Mouse (Mus musculus) hindbrain, embryonic 10.5 days (tissue): ENCODE results near the gene Tgif2. TPM values are rescaled to one million over a fixed set of nuclear protein-coding genes. Genes with fewer than 3 reads are reported as not detected.
"Not testable (repeated sequence)": the region's sequence is repeated elsewhere in the genome, so short reads cannot be mapped to it uniquely, and the experiment has no call there.

Experiments
- DNase-seq: peaks from one replicate; pipeline ENCODE4 v3.0.0-alpha.2; 2017; ENCODE audit warnings: low spot score
- H3K27ac ChIP-seq: fragments of 300-500 bp; sonication (generic); 2 replicates; pipeline ENCODE4 v1.5.1; 2016; ENCODE audit warnings: mild to moderate bottlenecking, moderate library complexity
- H3K27me3 ChIP-seq: fragments of 300-500 bp; sonication (generic); 2 replicates; pipeline ENCODE4 v1.6.1; 2016; ENCODE audit warnings: mild to moderate bottlenecking; ENCODE audit not compliant: poor library complexity, insufficient read depth, severe bottlenecking
- H3K36me3 ChIP-seq: fragments of 300-500 bp; sonication (generic); 2 replicates; pipeline ENCODE4 v1.6.1; 2016; ENCODE audit warnings: mild to moderate bottlenecking, moderate library complexity
- H3K4me1 ChIP-seq: fragments of 300-500 bp; sonication (generic); replicated peaks from 2 replicates; pipeline ENCODE4 v1.6.1; 2016; ENCODE audit warnings: mild to moderate bottlenecking
- H3K4me3 ChIP-seq: fragments of 300-500 bp; sonication (generic); 2 replicates; pipeline ENCODE4 v1.5.1; 2016; ENCODE audit warnings: mild to moderate bottlenecking, moderate library complexity
- H3K9me3 ChIP-seq: fragments of 300-500 bp; sonication (generic); 2 replicates; pipeline ENCODE4 v1.6.1; 2016; ENCODE audit warnings: mild to moderate bottlenecking, moderate library complexity
- WGBS: fragments of 180-500 bp; shearing (Covaris S2); methylation state at CpG from one replicate; pipeline ENCODE4 v1.1.7; 2016; 5-methylcytosine and 5-hydroxymethylcytosine counted together
- polyA plus RNA-seq: library from polyadenylated mRNA; unstranded; fragments of >200 nt; fragmentation: Nextera tagmentation; extraction: Ambion mirVana; gene quantifications from 2 replicates; pipeline ENCODE4 v1.2.1, GENCODE M21; 2016

The Tgif2 gene
- polyA plus RNA-seq, 1 experiment from 2014 or later: 88.4 TPM

DNA sequence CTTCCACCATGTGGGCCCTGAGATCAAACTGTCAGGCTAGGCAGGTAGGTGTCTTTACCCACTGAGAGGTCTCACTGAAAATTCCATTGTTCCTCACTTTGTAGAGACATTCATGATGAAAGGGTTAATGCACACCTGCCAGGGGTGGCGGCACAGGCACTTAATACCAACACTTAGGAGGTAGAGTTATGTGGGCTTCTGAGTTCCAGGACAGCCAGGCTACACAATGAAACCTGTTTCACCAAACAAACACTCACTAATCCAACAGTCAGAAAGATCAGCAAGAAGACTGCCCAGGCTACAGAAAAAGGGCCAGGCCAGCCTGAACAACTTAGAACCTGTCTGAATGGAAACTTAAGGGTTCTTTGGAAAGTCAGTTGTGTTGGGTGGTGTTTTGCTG, 23.7 kb upstream of the Tgif2 start:
- H3K4me1 ChIP-seq: peaks cover 29% of the 10 kb centered on the region
- DNase-seq: no peak
- WGBS: 63% methylated on average over 1 of the region's 1 CpGs
- H3K27me3 ChIP-seq: no peaks in the 10 kb centered on the region
- no peak overlapping the region for H3K4me3 ChIP-seq
- no peak overlapping the region for H3K27ac ChIP-seq
- H3K36me3 ChIP-seq: no peaks in the 10 kb centered on the region
- H3K9me3 ChIP-seq: no peaks in the 10 kb centered on the region

DNA sequence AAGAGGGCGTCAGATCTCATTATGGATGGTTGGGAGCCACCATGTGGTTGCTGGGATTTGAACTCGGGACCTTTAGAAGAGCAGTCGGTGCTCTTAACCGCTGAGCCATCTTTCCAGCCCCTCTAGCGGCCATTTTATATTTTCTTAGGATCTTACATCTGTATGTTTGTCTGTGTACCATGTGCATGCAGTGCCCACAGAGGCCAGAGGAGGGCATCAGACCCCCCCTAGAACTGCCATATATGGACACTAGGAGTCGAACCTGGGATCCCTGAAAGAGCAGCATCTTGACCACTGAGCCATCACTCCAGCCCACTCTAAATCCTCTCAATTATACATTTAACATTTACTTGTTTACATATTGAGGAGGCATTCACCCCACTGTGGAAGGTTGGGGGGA, 14.7 kb upstream of the Tgif2 start:
- H3K4me3 ChIP-seq, H3K9me3 ChIP-seq, H3K4me1 ChIP-seq, H3K27ac ChIP-seq, H3K27me3 ChIP-seq, DNase-seq: not testable (repeated sequence)
- peaks cover 16% of the 10 kb centered on the region for H3K36me3 ChIP-seq
- 86% methylated on average over 6 of the region's 6 CpGs for WGBS

DNA sequence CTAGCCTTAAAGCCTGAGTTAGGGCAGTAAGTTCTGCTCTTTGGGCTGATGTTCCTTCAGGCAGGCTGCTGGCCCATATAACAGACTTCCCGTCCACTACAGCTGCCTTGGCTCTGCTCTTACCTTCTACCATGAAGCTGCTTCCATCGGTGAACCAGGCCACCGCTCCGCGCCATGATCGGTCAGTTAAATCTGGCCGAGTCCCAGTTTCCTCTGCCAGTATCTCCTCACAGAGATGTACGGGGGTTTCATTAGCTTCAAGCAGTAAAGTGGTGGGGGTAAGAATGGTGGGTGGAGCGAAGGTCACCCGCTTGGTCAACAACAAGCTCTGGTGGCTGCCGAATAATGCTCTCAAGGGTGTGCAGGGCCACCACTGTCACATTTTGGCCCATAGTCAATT, 5.5 kb upstream of the Tgif2 start:
- Histone ChIP-seq H3K27me3 (no peaks in the 10 kb centered on the region), H3K9me3 (peaks cover 32% of the 10 kb centered on the region), H3K27ac (no peak overlapping the region), H3K4me3 (no peak overlapping the region), H3K36me3 (peaks cover 85% of the 10 kb centered on the region), H3K4me1 (peaks cover 12% of the 10 kb centered on the region)
- 98% methylated on average over 11 of the region's 11 CpGs for WGBS
- DNase-seq: no peak

DNA sequence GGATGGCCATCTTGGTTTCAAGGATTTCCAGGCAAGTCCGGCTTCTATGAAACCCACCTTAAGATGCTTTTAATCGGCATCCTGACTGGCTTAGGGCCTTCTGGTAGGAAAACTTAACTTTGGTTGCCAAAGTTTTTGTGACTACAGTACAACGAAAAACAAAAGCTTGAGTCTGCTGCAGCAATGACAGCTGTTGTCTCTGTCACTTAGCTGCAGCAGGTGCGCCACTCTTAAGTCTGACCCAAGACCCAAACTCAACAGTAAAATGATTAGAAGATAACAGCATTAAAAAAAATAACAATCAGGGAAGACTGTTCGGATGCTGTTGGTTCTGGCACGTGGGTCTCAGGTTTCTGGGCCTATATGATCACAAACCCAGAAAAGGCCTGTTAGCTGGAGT, 968 bp upstream of the Tgif2 start:
- Histone ChIP-seq H3K36me3 (peaks cover 44% of the 10 kb centered on the region), H3K4me1 (peaks cover 45% of the 10 kb centered on the region), H3K27ac (peak overlapping the region; percentile 98), H3K27me3 (no peaks in the 10 kb centered on the region), H3K4me3 (peak overlapping the region; percentile 96), H3K9me3 (no peaks in the 10 kb centered on the region)
- WGBS: 66% methylated on average over 6 of the region's 6 CpGs
- DNase-seq: no peak

DNA sequence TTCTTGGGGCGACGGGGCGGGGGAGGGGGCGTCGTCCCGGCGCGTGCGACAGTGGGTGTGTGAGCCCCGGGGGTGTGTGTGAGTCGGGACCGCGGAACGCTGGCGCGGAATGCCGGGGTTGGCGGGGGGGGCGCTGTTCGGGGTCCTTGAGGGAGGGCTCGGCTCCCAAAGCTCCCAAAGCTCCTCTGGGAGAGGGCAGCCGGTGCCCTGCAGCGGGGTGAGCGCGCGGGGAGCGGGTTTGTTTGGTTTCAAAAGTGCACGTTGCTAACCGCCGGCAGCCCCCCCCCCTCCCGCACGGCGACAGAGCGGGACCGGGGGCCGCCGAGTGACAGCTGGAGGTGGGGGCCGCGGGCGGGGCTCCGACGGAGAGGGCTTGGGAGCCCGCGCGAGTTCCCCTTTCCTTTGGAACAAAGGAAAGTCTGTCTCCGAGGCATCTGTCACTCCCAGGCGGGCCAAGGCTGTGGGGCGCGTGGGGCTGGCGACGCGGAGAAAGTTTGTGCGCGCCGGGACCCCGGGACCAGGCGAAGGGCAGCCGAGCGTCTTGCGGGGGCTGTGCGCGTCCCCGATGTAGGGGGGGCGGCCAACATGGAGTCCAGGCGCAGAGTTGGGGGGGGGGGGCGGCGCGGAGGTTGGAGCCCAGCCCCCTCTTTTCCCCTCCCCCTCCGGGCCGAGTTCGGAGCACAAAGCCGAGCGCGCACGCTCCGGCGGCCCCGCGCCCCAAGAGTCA, 657 bp downstream of the Tgif2 start:
- Histone ChIP-seq H3K4me1 (peaks cover 62% of the 10 kb centered on the region), H3K9me3 (no peaks in the 10 kb centered on the region), H3K36me3 (peaks cover 43% of the 10 kb centered on the region), H3K27ac (peak overlapping the region; percentile 98), H3K27me3 (no peaks in the 10 kb centered on the region), H3K4me3 (peak overlapping the region; percentile 96)
- under 1% methylated on average over 78 of the region's 79 CpGs for WGBS
- DNase-seq: peak; percentile 78

DNA sequence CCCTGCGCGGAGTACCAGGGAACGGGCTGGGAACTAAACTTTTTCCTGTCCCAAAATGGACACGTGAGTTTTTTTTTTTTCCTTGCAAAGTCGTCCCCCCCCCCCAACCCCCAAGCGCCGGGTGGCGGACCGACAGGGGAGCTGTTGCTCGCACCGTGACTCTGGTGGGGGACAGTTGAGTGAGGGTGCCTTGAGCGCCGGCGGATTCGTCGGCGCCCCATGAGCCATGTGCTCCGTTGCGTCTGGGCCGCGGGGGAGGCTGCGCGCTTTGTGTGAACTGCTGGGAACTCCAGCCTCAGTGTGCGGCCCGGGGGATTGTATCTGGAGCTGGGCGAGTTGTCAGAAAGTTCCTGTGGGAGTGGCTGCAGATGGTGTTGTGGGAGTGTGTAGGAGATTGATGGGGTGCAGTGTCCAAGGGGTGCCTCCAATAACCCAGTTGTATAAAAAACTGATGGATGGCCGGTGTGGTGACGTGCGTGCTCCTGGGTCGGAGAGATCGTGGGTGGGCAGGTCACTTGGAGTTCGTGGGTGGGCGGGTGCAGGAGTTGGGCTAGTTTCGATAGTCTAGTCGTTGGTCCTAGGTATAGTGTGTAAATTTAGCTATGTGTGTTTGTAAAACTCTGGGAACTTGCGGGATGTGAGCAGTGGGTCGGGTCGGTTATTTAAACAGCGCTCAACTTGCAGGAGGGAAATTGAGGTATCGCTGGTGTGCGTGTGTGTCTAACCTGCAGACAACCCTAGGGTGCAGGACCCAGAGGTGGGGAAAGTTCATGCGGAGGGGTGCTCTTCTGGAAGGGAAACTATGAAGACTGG, 1.4 kb downstream of the Tgif2 start:
- Histone ChIP-seq H3K27ac (peak overlapping the region; percentile 98), H3K27me3 (no peaks in the 10 kb centered on the region), H3K4me1 (peaks cover 66% of the 10 kb centered on the region), H3K36me3 (peaks cover 43% of the 10 kb centered on the region), H3K4me3 (peak overlapping the region; percentile 96), H3K9me3 (no peaks in the 10 kb centered on the region)
- peak; percentile 75 for DNase-seq
- WGBS: under 1% methylated on average over 42 of the region's 42 CpGs

DNA sequence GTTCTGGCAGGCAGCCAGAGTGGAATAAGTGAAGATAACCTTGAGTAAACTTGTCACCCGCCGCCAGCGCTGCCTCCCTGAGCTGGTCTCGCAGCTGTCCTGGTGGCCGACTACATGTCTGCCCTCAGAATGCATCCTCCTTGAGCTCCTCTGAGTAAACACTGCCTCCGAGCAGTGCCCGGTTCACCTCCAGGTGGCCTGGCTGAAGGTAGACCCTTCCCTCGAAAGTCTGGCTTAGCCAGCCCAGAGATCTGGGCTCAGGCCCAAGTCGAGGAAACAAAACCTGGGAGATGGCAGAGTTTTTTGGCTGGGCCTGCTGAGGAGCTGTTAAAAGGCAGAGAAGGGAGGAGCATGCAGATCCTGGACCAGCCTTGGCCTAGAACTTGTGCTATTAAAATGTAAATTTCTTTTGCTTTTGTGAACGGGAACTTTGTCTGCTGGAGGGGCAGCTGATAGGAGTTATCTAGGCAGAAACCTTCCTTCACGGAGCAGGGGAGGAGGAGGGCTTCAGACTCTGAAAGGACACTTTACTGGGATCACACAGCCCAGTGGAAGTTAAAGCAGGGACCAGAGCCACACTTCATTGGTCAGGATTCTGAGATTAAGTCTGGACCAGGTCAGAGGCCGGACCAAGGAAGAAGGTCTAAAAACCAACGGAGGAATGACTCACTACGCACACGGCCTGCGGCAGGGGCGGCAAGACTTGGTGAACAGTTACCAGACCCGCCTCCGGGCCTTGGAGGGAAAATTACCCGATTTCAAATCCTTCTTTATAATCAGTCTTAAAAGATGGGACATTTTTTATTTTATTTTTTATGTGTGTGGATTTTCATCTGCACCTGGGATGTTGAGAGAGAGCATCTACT, 2.3 kb downstream of the Tgif2 start:
- Histone ChIP-seq H3K27me3 (no peaks in the 10 kb centered on the region), H3K4me1 (peaks cover 66% of the 10 kb centered on the region), H3K4me3 (peak overlapping the region; percentile 96), H3K9me3 (no peaks in the 10 kb centered on the region), H3K27ac (peak overlapping the region; percentile 98), H3K36me3 (peaks cover 43% of the 10 kb centered on the region)
- WGBS: 3% methylated on average over 20 of the region's 20 CpGs
- DNase-seq: peak; percentile 57

DNA sequence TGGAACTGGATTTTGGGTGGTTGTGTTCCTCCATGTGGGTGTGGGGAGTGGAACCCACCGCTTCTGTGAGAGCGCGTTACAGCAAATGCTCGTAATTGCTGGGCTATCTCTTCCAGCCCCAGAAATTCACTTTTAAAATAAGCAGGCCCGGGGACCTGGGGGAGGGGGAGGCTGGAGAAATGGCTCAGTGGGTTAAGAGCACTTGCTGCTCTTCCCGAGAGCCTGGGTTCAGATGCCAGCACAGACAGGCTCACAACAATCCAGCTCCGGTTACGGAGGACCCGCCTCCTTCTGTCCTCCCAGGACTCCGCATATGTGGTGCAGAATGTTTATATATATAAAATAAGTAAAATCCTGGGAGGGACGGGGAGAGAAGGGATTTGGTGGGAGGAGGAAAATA, 2.9 kb downstream of the Tgif2 start:
- Histone ChIP-seq H3K36me3 (peaks cover 43% of the 10 kb centered on the region), H3K9me3 (no peaks in the 10 kb centered on the region), H3K27ac (peak overlapping the region; percentile 98), H3K4me3 (peak overlapping the region; percentile 96), H3K4me1 (peaks cover 66% of the 10 kb centered on the region), H3K27me3 (no peaks in the 10 kb centered on the region)
- 12% methylated on average over 11 of the region's 11 CpGs for WGBS
- peak; percentile 27 for DNase-seq

DNA sequence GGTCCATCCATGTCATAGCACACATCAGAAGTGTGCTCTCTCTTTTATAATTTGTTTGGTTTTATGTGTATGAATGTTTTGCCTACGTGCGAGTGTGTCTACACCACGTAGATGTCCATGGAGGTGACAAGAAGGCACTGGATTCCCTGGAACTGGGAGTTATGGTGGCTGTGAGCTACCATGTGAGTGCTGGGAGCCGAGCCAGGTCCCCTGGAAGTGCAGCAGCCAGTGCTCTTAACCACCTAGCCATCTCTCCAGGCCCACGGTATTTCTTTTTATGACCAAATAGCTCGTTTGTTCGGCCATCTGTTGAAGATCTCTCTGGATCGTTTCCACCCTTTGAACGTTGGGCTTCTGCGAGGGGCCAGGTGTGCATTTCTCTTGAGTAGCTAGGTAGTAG, 3.5 kb downstream of the Tgif2 start:
- Histone ChIP-seq H3K36me3 (peaks cover 48% of the 10 kb centered on the region), H3K27me3 (no peaks in the 10 kb centered on the region), H3K27ac (no peak overlapping the region), H3K4me1 (peaks cover 63% of the 10 kb centered on the region), H3K9me3 (no peaks in the 10 kb centered on the region), H3K4me3 (peak overlapping the region; percentile 20)
- no peak for DNase-seq
- WGBS: 87% methylated on average over 10 of the region's 10 CpGs

DNA sequence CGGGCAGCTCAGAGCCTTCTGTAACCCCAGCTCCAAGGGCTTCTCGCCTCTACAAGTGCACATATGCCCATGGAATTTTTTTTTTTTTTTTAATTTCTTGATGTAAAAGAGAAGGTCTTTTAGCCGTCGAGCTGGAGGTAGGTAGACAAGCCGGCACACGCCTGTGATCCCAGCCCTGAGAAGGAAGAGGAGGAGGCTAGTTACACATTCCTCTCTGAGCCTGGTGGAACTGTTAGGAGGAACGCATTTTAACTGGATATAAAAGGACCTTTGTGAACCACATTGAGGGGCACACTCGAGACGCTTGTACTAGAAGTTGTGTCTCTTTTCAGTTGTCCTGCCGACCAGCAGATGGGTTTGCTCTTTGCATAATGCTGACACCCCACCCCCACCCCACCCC, 4.9 kb downstream of the Tgif2 start:
- 46% methylated on average over 10 of the region's 10 CpGs for WGBS
- peak; percentile 21 for DNase-seq
- no peaks in the 10 kb centered on the region for H3K9me3 ChIP-seq
- peaks cover 62% of the 10 kb centered on the region for H3K36me3 ChIP-seq
- H3K27me3 ChIP-seq: no peaks in the 10 kb centered on the region
- peak overlapping the region; percentile 16 for H3K4me3 ChIP-seq
- peak overlapping the region; percentile 68 for H3K27ac ChIP-seq
- H3K4me1 ChIP-seq: peaks cover 51% of the 10 kb centered on the region

DNA sequence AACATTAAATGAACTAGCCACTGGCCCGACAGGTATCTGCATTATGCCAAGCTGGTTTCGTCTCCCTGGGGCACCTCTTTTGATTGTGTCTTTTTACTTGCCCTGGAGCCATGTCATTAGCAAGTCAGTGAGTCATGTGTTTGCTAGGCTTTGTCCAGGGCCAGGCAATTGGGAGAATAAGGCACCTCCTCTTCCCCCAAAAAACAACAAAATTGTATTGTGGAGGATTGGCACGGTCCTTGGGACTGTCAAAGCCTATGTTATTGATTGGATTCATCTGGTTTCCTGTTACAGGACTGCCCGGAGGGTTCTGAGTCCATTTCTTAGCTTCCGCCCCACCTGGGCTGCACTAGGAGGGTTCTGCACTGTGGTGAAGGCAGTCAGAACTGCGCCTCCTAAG, 7.8 kb downstream of the Tgif2 start:
- H3K27me3 ChIP-seq: no peaks in the 10 kb centered on the region
- H3K27ac ChIP-seq: no peak overlapping the region
- peaks cover 33% of the 10 kb centered on the region for H3K4me1 ChIP-seq
- no peak overlapping the region for H3K4me3 ChIP-seq
- peaks cover 91% of the 10 kb centered on the region for H3K36me3 ChIP-seq
- H3K9me3 ChIP-seq: no peaks in the 10 kb centered on the region
- DNase-seq: no peak
- WGBS: 76% methylated on average over 6 of the region's 6 CpGs

DNA sequence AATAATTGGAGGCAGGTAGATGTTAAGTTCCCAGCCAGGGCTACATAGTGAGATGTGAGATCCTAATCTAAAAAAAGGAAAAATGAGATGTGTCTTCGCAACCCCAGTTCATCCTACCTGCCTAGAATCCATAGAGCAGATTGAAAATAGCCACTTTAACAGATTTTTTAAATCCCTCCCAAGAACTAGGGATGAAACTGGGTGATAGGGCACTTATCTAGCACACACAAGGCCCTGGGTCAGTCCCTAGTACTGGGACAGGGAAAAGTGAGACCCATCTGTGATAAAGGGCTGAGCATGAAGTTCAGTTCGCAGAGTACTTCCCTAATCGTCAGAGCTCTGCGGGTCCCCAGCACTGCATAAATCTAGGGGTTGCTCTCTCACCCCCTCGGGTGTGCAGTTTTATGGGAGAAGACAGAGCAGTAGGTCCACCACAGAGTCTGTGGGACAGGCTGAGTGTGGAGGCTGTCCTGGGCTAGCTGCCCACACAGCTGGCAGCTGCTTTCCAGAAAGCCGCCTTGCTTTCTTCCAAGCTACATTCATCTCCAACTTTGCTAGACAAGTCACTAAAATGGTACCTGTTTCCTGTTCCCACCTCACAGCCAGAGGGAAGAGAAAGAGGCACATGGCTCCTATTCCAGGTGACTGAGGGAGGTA, 8.8 kb downstream of the Tgif2 start:
- 92% methylated on average over 6 of the region's 6 CpGs for WGBS
- no peak for DNase-seq
- Histone ChIP-seq H3K36me3 (peaks cover 96% of the 10 kb centered on the region), H3K4me1 (peaks cover 23% of the 10 kb centered on the region), H3K27me3 (no peaks in the 10 kb centered on the region), H3K27ac (no peak overlapping the region), H3K4me3 (no peak overlapping the region), H3K9me3 (no peaks in the 10 kb centered on the region)
